Mouse (Mus musculus): ENCODE results near the gene Sp7. TPM values are rescaled to one million over a fixed set of nuclear protein-coding genes. Genes with fewer than 3 reads are reported as not detected.
"Not testable (repeated sequence)": the region's sequence is repeated elsewhere in the genome, so short reads cannot be mapped to it uniquely, and the experiment has no call there.

The Sp7 gene
- total and polyA plus RNA-seq, 3 experiments: not detected

- TF ChIP-seq RCOR1 (IDR thresholded peaks at IDR 0.05; ENCODE audit: low read depth, low read length): no peak
- no peak for TF ChIP-seq MEF2A (IDR thresholded peaks at IDR 0.05; ENCODE audit: extremely low read depth, insufficient replicate concordance, low read depth, low read length, poor library complexity, severe bottlenecking)
- no peak for TF ChIP-seq GABPA (IDR thresholded peaks at IDR 0.05; ENCODE audit: low read depth, low read length)
- TF ChIP-seq E2F4 (IDR thresholded peaks at IDR 0.05; ENCODE audit: borderline replicate concordance, low read depth, low read length): no peak
- TF ChIP-seq POLR2AphosphoS5 (IDR thresholded peaks at IDR 0.05; ENCODE audit: borderline replicate concordance, low read depth, low read length): no peak
- TF ChIP-seq BHLHE40 (IDR thresholded peaks at IDR 0.05; ENCODE audit: borderline replicate concordance, low read depth, low read length): no peak
- TF ChIP-seq POLR2A (IDR thresholded peaks at IDR 0.05; ENCODE audit: control insufficient read depth in 1 of 2, insufficient read depth in 1 of 2, low read depth in 1 of 2, low read length in 2 of 2, poor library complexity in 1 of 2): 0 out of 4 replicates have a peak, but pooled peaks of 1 of the 2 experiments have one; percentile 13
- no peak for TF ChIP-seq SMC3 (IDR thresholded peaks at IDR 0.05; ENCODE audit: low read depth, low read length)
- Histone ChIP-seq H3K9ac (ENCODE audit: control insufficient read depth, low read depth, low read length, poor library complexity, severe bottlenecking) (no peak overlapping the region), H3K9me3 (replicated peaks; ENCODE audit: insufficient read depth, low read length) (no peaks in the 10 kb centered on the region), H3K79me2 (ENCODE audit: control insufficient read depth, insufficient read depth, low read length, poor library complexity) (no peaks in the 10 kb centered on the region), H3K27ac (ENCODE audit: control insufficient read depth, low read depth, low read length) (no peak overlapping the region), H3K27me3 (ENCODE audit: control insufficient read depth in 1 of 2, insufficient read depth in 2 of 2, low read length in 2 of 2) (no peaks in the 10 kb centered on the region), H3K4me3 (ENCODE audit: control insufficient read depth in 1 of 2, insufficient read depth in 1 of 2, low read depth in 2 of 2, low read length in 2 of 2) (no peak overlapping the region), H3K36me3 (ENCODE audit: control insufficient read depth in 1 of 2, insufficient read depth in 2 of 2, low read length in 2 of 2) (peaks cover 0 to 11% of the 10 kb centered on the region in 2 experiments; a peak in 2 of 4 replicates), H3K4me1 (ENCODE audit: control insufficient read depth in 1 of 2, insufficient read depth in 2 of 2, low read length in 2 of 2) (no peaks in the 10 kb centered on the region)
- no peak for DNase-seq (ENCODE audit: low read depth, low spot score)
Measured at GRCm38 (mm10) chr15:102339612-102340011, 27.4 kb downstream of the Sp7 start.

- Histone ChIP-seq H3K4me3 (ENCODE audit: control insufficient read depth in 1 of 2, insufficient read depth in 1 of 2, low read depth in 2 of 2, low read length in 2 of 2) (no peak overlapping the region), H3K9ac (ENCODE audit: control insufficient read depth, low read depth, low read length, poor library complexity, severe bottlenecking) (no peak overlapping the region), H3K4me1 (ENCODE audit: control insufficient read depth in 1 of 2, insufficient read depth in 2 of 2, low read length in 2 of 2) (peaks cover 2 to 9% of the 10 kb centered on the region in 2 experiments; a peak in 3 of 4 replicates), H3K79me2 (ENCODE audit: control insufficient read depth, insufficient read depth, low read length, poor library complexity) (peaks cover 15% of the 10 kb centered on the region), H3K9me3 (replicated peaks; ENCODE audit: insufficient read depth, low read length) (no peaks in the 10 kb centered on the region), H3K27me3 (ENCODE audit: control insufficient read depth in 1 of 2, insufficient read depth in 2 of 2, low read length in 2 of 2) (no peaks in the 10 kb centered on the region), H3K36me3 (ENCODE audit: control insufficient read depth in 1 of 2, insufficient read depth in 2 of 2, low read length in 2 of 2) (peaks cover 11% of the 10 kb centered on the region in 2 experiments), H3K27ac (ENCODE audit: control insufficient read depth, low read depth, low read length) (no peak overlapping the region)
- DNase-seq (ENCODE audit: low read depth, low spot score): no peak
- TF ChIP-seq ZKSCAN1 (IDR thresholded peaks at IDR 0.05; ENCODE audit: low read depth, low read length) (no peak), CHD1 (IDR thresholded peaks at IDR 0.05; ENCODE audit: low read depth, low read length) (no peak)
Measured at GRCm38 (mm10) chr15:102336946-102337345, 30.0 kb downstream of the Sp7 start.

- H3K4me3 ChIP-seq (ENCODE audit: control insufficient read depth in 1 of 2, insufficient read depth in 1 of 2, low read depth in 2 of 2, low read length in 2 of 2); H3K9ac ChIP-seq (ENCODE audit: control insufficient read depth, low read depth, low read length, poor library complexity, severe bottlenecking); H3K27ac ChIP-seq (ENCODE audit: control insufficient read depth, low read depth, low read length); H3K4me1 ChIP-seq (ENCODE audit: control insufficient read depth in 1 of 2, insufficient read depth in 2 of 2, low read length in 2 of 2); H3K9me3 ChIP-seq (replicated peaks; ENCODE audit: insufficient read depth, low read length); H3K27me3 ChIP-seq (ENCODE audit: control insufficient read depth in 1 of 2, insufficient read depth in 2 of 2, low read length in 2 of 2): not testable (repeated sequence)
- TF ChIP-seq SIN3A (IDR thresholded peaks at IDR 0.05; ENCODE audit: low read length): peak; percentile 42; the same call in 1 of the 2 replicates
- TF ChIP-seq CTCF (IDR thresholded peaks at IDR 0.05 in 2 of 3, conservative IDR thresholded peaks at IDR 0.05 in 1 of 3; ENCODE audit: control insufficient read depth in 1 of 3, insufficient read depth in 1 of 3, low read depth in 2 of 3, low read length in 3 of 3, poor library complexity in 1 of 3, severe bottlenecking in 1 of 3): peak; percentile 57 to 74 (median 67)
- peak; percentile 56 for TF ChIP-seq RAD21 (IDR thresholded peaks at IDR 0.05; ENCODE audit: low read depth, low read length)
- TF ChIP-seq ZNF384 (IDR thresholded peaks at IDR 0.05; ENCODE audit: low read depth, low read length): peak; percentile 71
- TF ChIP-seq SMC3 (IDR thresholded peaks at IDR 0.05; ENCODE audit: low read depth, low read length): peak; percentile 78
- TF ChIP-seq ZC3H11A (IDR thresholded peaks at IDR 0.05; ENCODE audit: low read depth, low read length): peak; percentile 60
- H3K79me2 ChIP-seq (ENCODE audit: control insufficient read depth, insufficient read depth, low read length, poor library complexity): peaks cover 19% of the 10 kb centered on the region
- DNase-seq (ENCODE audit: low read depth, low spot score): peak; percentile 77
- peaks cover 11% of the 10 kb centered on the region in 2 experiments for H3K36me3 ChIP-seq (ENCODE audit: control insufficient read depth in 1 of 2, insufficient read depth in 2 of 2, low read length in 2 of 2)
Measured at GRCm38 (mm10) chr15:102335925-102336324, 31.1 kb downstream of the Sp7 start.

All from MEL (cell line).